Mouse (Mus musculus) liver (tissue): ENCODE results near the gene Wfdc2.
"Not testable (repeated sequence)": the region's sequence is repeated elsewhere in the genome, so short reads cannot be mapped to it uniquely, and the experiment has no call there.

Source experiments
- DNase-seq: peaks from one replicate; pipeline ENCODE4 v3.0.0-alpha.2; 2020; ENCODE audit warnings: mixed read lengths

Gene Wfdc2

GRCm38 (mm10) chr2:164549963-164550894 lies 12.0 kb upstream of the Wfdc2 start:
- DNase-seq = no peak

- no peak for DNase-seq
Measured at GRCm38 (mm10) chr2:164550895-164551269, 11.3 kb upstream of the Wfdc2 start.

- DNase-seq = no peak
Measured at GRCm38 (mm10) chr2:164551502-164551901, 10.7 kb upstream of the Wfdc2 start.

GRCm38 (mm10) chr2:164558426-164558825 lies 3.8 kb upstream of the Wfdc2 start:
- DNase-seq = no peak

GRCm38 (mm10) chr2:164558991-164559645 lies 3.1 kb upstream of the Wfdc2 start:
- no peak for DNase-seq

- DNase-seq = no peak
Measured at GRCm38 (mm10) chr2:164560106-164560505, 2.1 kb upstream of the Wfdc2 start.

- DNase-seq = peak; percentile 12
Measured at GRCm38 (mm10) chr2:164563339-164564038, 1.3 kb downstream of the Wfdc2 start.

GRCm38 (mm10) chr2:164564346-164564745 lies 2.1 kb downstream of the Wfdc2 start:
- no peak for DNase-seq

- no peak for DNase-seq
Measured at GRCm38 (mm10) chr2:164566997-164567396, 4.8 kb downstream of the Wfdc2 start.

GRCm38 (mm10) chr2:164567460-164567859 lies 5.2 kb downstream of the Wfdc2 start:
- DNase-seq = no peak

GRCm38 (mm10) chr2:164573359-164573758 lies 11.1 kb downstream of the Wfdc2 start, which contains the start of gene Spint3:
TSS of gene Spint3 (minus strand) at chr2:164573459.
- not testable (repeated sequence) for DNase-seq

- not testable (repeated sequence) for DNase-seq
Measured at GRCm38 (mm10) chr2:164585025-164585725, 23.0 kb downstream of the Wfdc2 start, which contains the start of gene Wfdc6a. TSS of gene Wfdc6a (minus strand) at chr2:164585447.

- DNase-seq = no peak
Measured at GRCm38 (mm10) chr2:164592014-164592413, 29.8 kb downstream of the Wfdc2 start.

GRCm38 (mm10) chr2:164593494-164593893 lies 31.3 kb downstream of the Wfdc2 start, which contains the start of gene Eppin:
TSS of gene Eppin (minus strand) at chr2:164593594.
- DNase-seq = no peak

GRCm38 (mm10) chr2:164600179-164600578 lies 38.0 kb downstream of the Wfdc2 start:
- DNase-seq = no peak

- DNase-seq = no peak
Measured at GRCm38 (mm10) chr2:164603482-164603881, 41.3 kb downstream of the Wfdc2 start.

- DNase-seq = no peak
Measured at GRCm38 (mm10) chr2:164604411-164604810, 42.2 kb downstream of the Wfdc2 start.

GRCm38 (mm10) chr2:164608781-164609180 lies 46.6 kb downstream of the Wfdc2 start:
- DNase-seq = no peak

- DNase-seq = not testable (repeated sequence)
Measured at GRCm38 (mm10) chr2:164613471-164613870, 51.3 kb downstream of the Wfdc2 start, which contains the start of the genes Wfdc6b and Wfdc8. TSS of gene Wfdc6b (plus strand) at chr2:164613522. TSS of gene Wfdc8 (minus strand) at chr2:164613626.

GRCm38 (mm10) chr2:164615386-164615785 lies 53.2 kb downstream of the Wfdc2 start:
- DNase-seq = no peak
